Mouse (Mus musculus): ENCODE measurements at regions not wholly inside any gene's neighbourhood (a gene's known extent, or its start where the extent isn't known, plus 50 kb on each side); places are given as distances from the start of the nearest gene placed in this dataset.

DNA sequence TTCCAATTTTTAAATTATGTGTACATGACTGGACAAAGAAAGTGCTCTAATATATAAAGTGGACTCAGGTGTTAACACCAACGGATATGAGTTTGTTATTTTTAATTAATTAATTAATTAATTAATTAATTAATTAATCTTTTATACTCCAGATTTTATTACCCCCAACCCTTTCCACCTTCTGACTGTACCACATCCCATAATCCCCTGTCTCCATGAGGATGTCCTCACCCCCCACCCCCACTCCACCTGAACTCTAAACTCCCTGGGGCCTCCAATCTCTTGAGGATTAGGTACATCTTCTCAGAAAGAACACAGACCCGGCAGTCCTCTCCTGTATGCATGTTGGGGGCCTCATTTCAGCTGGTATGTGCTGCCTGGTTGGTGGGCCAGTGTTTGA, 182.8 kb downstream of the Rassf9 start:
- Histone ChIP-seq H3K9me3 (replicated peaks) (no peaks in the 10 kb centered on the region), H3K27ac (no peak overlapping the region), H3K36me3 (no peaks in the 10 kb centered on the region), H3K4me1 (replicated peaks) (no peaks in the 10 kb centered on the region), H3K4me2 (no peak overlapping the region), H3K27me3 (no peaks in the 10 kb centered on the region), H3K4me3 (no peak overlapping the region), H3K9ac (no peak overlapping the region)
- WGBS: 80% methylated on average over 2 of the region's 2 CpGs
- ATAC-seq (replicated peaks; ENCODE audit: insufficient number of reproducible peaks, insufficient read depth, low FRiP score, low read depth): no peak

DNA sequence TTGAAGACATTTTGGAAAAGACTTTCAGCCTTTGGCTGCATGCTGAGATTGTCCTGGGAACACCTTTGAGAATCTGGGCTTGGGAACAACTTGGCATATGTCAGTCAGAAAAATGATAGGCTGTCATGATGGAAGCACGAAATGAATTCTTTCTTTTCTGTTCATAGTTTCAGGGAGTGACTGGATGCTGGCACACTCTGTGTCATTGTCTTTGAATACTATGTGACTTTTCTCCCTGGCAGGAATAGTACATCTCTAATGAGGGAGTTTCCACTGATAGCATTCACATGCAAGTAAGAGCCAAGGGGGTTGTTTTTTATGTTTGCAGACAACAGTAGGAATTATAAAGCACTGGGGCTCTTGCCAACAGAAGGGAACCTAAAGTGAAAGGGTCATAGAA, 177.9 kb downstream of the Rassf9 start:
- H3K9me3 ChIP-seq (replicated peaks): no peaks in the 10 kb centered on the region
- H3K27ac ChIP-seq: no peak overlapping the region
- WGBS: 44% methylated on average over 1 of the region's 1 CpGs
- H3K4me2 ChIP-seq: no peak overlapping the region
- H3K9ac ChIP-seq: no peak overlapping the region
- no peaks in the 10 kb centered on the region for H3K27me3 ChIP-seq
- no peak overlapping the region for H3K4me3 ChIP-seq
- no peak for ATAC-seq (replicated peaks; ENCODE audit: insufficient number of reproducible peaks, insufficient read depth, low FRiP score, low read depth)
- no peaks in the 10 kb centered on the region for H3K36me3 ChIP-seq
- H3K4me1 ChIP-seq (replicated peaks): no peaks in the 10 kb centered on the region

DNA sequence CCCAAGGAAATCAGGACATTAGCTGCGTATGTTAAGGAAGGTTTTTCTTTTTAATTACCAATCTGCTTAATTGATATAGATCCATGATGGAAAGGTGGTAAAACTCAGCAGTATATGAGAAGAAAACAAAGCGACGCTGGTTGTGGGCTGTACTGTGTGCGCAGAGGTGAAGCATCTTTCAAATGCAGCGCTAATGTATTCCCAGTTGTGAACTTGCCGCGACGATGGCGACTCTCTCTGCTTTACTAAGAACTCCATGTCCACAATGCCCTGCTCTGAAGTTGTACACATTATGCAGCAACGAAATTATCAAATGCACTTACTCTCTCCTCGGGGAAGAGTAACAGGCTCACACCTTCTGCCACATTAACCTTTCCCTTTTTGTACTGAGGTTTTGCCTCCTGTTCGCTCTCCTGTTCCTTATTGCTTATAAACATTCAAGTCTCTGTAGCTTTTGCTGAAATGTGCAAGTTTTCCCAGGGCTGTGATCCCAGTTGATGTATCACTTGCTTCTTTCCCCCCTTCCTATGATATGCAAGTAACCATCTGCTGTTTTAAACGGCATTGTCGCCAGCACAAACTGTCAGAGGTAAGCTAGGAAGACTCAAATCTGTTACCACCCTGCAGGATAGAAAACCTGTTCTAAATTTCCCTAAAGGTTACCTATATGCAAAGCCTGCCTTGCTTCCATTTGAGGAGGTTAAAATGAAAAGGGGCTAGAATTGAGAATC, 174.8 kb downstream of the Rassf9 start:
- ATAC-seq (replicated peaks; ENCODE audit: insufficient number of reproducible peaks, insufficient read depth, low FRiP score, low read depth): no peak
- no peaks in the 10 kb centered on the region for H3K4me1 ChIP-seq (replicated peaks)
- H3K27me3 ChIP-seq: no peaks in the 10 kb centered on the region
- H3K4me2 ChIP-seq: no peak overlapping the region
- 69% methylated on average over 14 of the region's 14 CpGs for WGBS
- H3K9me3 ChIP-seq (replicated peaks): no peaks in the 10 kb centered on the region
- H3K27ac ChIP-seq: no peak overlapping the region
- no peaks in the 10 kb centered on the region for H3K36me3 ChIP-seq
- H3K9ac ChIP-seq: no peak overlapping the region
- H3K4me3 ChIP-seq: no peak overlapping the region

DNA sequence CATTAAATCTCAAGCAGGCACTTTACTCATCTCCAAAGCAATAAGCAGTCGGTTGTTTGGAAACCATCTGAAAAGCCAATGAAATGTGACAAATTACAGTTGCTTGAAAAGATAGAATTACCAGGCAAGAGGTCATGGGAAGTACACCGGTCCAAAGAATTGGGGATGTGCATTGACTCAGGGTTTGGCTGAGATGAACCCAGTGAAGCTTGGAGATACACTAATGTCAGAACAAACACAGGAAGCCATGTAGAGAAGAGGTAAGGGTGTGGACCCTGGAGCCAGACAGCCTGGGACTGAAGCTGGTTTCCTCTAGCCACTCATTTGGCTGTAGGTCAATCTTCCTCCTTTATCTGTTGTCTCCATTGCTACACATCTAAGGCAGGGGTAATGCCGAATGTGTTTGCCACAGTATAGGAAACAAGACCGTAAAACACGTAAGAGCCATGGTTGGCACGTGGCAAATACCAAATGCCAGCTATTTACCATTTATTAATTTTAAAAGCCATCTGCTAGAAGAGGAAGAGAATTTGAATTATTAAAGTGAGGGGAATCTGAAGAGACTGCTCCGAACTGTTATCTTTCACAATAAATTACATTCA, 173.9 kb downstream of the Rassf9 start:
- 71% methylated on average over 7 of the region's 7 CpGs for WGBS
- Histone ChIP-seq H3K27ac (no peak overlapping the region), H3K4me1 (replicated peaks) (no peaks in the 10 kb centered on the region), H3K36me3 (no peaks in the 10 kb centered on the region), H3K4me2 (no peak overlapping the region), H3K9me3 (replicated peaks) (no peaks in the 10 kb centered on the region), H3K9ac (no peak overlapping the region), H3K27me3 (no peaks in the 10 kb centered on the region), H3K4me3 (no peak overlapping the region)
- no peak; the same call in 1 of the 2 replicates for ATAC-seq (replicated peaks; ENCODE audit: insufficient number of reproducible peaks, insufficient read depth, low FRiP score, low read depth)

DNA sequence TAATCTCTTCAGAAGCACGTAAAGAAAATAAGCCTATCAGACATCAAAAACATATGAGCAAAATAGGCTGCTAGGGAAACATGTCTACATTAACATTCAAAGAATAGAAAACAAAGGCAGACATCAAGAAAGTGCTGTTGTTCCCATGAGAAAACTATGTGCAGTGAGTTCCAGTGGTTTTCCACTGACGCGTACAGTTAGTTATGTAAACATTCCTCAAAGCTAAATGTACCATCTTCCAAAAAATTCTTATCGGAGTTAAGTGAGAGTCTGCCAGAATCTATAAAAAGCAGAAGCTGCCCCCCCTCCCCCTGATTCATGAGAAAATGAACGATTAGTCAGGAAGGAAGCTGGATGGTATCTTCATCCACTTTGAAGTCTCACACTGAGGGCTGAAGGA, 155.3 kb downstream of the Rassf9 start:
- no peaks in the 10 kb centered on the region for H3K36me3 ChIP-seq
- 51% methylated on average over 5 of the region's 5 CpGs for WGBS
- H3K27me3 ChIP-seq: no peaks in the 10 kb centered on the region
- no peak overlapping the region for H3K27ac ChIP-seq
- no peaks in the 10 kb centered on the region for H3K4me1 ChIP-seq (replicated peaks)
- H3K4me2 ChIP-seq: no peak overlapping the region
- H3K9me3 ChIP-seq (replicated peaks): no peaks in the 10 kb centered on the region
- ATAC-seq (replicated peaks; ENCODE audit: insufficient number of reproducible peaks, insufficient read depth, low FRiP score, low read depth): no peak
- H3K9ac ChIP-seq: no peak overlapping the region
- no peak overlapping the region for H3K4me3 ChIP-seq

DNA sequence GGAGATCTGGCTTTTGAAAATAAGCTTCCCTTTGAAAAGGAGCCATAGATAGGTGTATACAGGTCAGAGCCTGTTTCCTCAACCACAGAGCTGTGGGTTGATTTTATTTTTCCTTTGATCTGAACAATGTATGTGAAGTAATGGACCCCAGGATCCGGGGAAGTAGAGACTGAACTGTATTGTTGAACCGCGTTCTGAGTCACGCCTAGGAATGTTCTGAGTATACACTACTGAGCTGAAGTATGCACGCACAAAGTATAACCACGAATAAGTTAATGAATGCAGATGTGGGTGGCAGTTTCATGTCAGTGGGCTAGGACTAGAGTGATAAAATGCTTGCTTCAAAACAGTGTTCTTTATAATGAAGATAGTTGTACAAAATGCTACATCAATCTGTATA, 147.7 kb downstream of the Rassf9 start:
- Histone ChIP-seq H3K27ac (no peak overlapping the region), H3K9me3 (replicated peaks) (no peaks in the 10 kb centered on the region), H3K36me3 (no peaks in the 10 kb centered on the region), H3K4me2 (no peak overlapping the region), H3K27me3 (no peaks in the 10 kb centered on the region), H3K9ac (no peak overlapping the region), H3K4me1 (replicated peaks) (no peaks in the 10 kb centered on the region), H3K4me3 (no peak overlapping the region)
- WGBS: 78% methylated on average over 6 of the region's 6 CpGs
- no peak for ATAC-seq (replicated peaks; ENCODE audit: insufficient number of reproducible peaks, insufficient read depth, low FRiP score, low read depth)

DNA sequence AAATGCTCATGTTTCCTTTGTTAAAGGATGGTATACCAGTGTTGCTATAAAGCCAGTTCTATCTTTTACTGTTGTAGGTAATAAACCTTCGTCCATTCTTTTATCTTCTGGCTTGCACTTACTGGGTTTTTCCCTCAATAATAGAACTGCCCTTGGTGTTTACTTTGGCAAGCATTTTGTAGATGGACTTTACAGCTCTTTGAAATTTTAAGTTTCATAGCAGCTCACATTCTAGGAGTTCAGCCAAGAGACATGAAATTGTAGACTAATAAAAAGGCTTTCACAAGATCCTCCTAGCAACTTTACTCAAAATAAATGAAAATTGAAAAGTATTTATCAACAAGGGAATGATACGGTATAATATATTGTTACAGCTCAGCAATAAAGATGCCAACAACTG, 124.5 kb downstream of the Rassf9 start:
- WGBS: 57% methylated on average over 2 of the region's 2 CpGs
- no peak for ATAC-seq (replicated peaks; ENCODE audit: insufficient number of reproducible peaks, insufficient read depth, low FRiP score, low read depth)
- H3K4me3 ChIP-seq: no peak overlapping the region

DNA sequence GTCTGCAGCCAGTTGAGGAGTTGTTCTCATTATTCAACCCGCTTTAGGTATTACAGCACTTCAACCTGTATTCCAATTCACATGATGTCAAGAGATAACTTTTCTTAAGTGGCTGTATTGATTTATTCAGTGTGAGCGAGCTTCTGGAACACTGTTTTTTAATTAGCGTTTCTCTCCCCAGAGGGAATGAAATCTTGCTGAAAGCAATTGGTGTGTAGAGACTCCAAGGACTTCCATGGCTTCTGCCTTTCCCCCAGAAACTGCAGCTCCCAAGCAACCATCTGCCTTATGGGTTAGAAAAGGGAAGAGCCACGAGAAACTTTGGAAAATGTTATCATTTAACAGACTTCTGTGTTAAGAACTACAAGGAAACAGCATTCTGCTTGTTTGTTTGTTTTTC, 121.4 kb downstream of the Rassf9 start:
- Histone ChIP-seq H3K9me3 (replicated peaks) (no peaks in the 10 kb centered on the region), H3K36me3 (no peaks in the 10 kb centered on the region), H3K9ac (no peak overlapping the region), H3K4me3 (no peak overlapping the region), H3K27me3 (no peaks in the 10 kb centered on the region), H3K27ac (no peak overlapping the region), H3K4me1 (replicated peaks) (no peaks in the 10 kb centered on the region), H3K4me2 (no peak overlapping the region)
- 72% methylated on average over 4 of the region's 4 CpGs for WGBS
- no peak for ATAC-seq (replicated peaks; ENCODE audit: insufficient number of reproducible peaks, insufficient read depth, low FRiP score, low read depth)

More for the DNA sequence above, 124.5 kb downstream of the Rassf9 start:
- Histone ChIP-seq H3K27me3 (no peaks in the 10 kb centered on the region), H3K4me1 (replicated peaks) (no peaks in the 10 kb centered on the region), H3K36me3 (no peaks in the 10 kb centered on the region), H3K9me3 (replicated peaks) (no peaks in the 10 kb centered on the region), H3K9ac (no peak overlapping the region), H3K4me2 (no peak overlapping the region), H3K27ac (no peak overlapping the region)

DNA sequence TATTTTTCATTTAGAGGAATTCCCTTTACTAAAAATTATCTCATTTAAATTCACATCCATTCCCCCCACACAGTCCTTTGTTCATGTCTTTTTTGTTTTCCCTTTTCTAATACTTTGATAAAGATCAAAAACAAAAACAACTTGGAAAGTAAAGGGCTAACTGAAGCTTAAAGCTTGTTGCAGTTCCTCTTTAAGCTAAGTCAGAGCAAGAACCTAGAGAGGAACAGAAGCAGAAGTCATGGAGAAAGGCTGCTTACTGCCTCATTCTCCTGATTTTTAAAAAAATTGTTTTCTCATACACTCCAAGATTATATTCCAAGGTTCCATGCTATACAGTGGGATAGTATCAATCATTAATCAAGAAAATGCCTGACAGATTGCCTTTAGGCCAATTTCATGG, 116.6 kb downstream of the Rassf9 start:
- Histone ChIP-seq H3K9me3 (replicated peaks) (no peaks in the 10 kb centered on the region), H3K27ac (no peak overlapping the region), H3K4me1 (replicated peaks) (no peaks in the 10 kb centered on the region), H3K36me3 (no peaks in the 10 kb centered on the region), H3K9ac (no peak overlapping the region), H3K4me2 (no peak overlapping the region), H3K4me3 (no peak overlapping the region), H3K27me3 (no peaks in the 10 kb centered on the region)
- no peak for ATAC-seq (replicated peaks; ENCODE audit: insufficient number of reproducible peaks, insufficient read depth, low FRiP score, low read depth)

DNA sequence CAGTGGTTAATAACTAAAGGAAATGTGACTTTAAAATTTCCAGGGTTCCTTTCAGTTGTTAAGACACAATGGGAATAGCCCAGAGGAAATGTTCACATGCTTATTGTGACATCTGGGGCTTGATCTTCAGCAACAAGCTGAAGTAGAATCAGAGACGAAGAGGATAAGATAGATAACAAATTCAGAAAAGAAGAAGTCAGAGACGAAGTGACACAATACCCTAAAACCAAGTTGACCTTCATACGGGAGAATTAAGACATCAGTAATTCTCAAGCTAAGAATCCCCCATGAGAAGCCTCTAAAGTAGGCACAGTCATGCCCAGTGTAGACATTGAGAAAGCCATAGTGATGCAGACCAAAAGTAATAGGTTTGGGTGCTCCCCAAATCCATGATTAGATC, 111.9 kb downstream of the Rassf9 start:
- ATAC-seq (replicated peaks; ENCODE audit: insufficient number of reproducible peaks, insufficient read depth, low FRiP score, low read depth): no peak
- WGBS: 69% methylated on average over 3 of the region's 3 CpGs

DNA sequence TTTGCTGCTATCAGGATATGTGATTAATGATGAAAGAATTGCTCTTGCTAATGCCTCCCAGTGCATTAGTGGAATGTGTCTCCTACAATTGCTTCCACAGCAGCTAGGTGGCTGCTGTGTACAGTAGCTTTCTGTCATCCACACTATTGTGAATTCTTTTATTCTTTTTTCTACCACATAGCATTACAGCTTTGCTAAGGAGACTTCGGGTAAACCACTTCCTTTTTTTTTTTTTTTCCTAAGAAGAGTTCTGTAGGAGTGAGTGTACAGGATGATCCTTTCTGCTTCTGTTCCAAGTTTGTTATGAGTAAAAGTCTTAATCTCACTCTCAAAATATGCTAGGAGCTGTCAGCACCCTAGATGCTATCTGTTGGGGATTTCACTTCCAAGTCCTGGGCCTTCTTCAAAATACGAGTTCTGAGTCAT, 110.6 kb downstream of the Rassf9 start:
- Histone ChIP-seq H3K9me3 (replicated peaks) (no peaks in the 10 kb centered on the region), H3K9ac (no peak overlapping the region), H3K4me2 (no peak overlapping the region), H3K4me3 (no peak overlapping the region), H3K27me3 (no peaks in the 10 kb centered on the region), H3K4me1 (replicated peaks) (no peaks in the 10 kb centered on the region), H3K27ac (no peak overlapping the region), H3K36me3 (no peaks in the 10 kb centered on the region)
- no peak for ATAC-seq (replicated peaks; ENCODE audit: insufficient number of reproducible peaks, insufficient read depth, low FRiP score, low read depth)
- WGBS: 38% methylated on average over 2 of the region's 2 CpGs

More for the DNA sequence above, 111.9 kb downstream of the Rassf9 start:
- Histone ChIP-seq H3K4me3 (no peak overlapping the region), H3K4me2 (no peak overlapping the region), H3K27me3 (no peaks in the 10 kb centered on the region), H3K36me3 (no peaks in the 10 kb centered on the region), H3K27ac (no peak overlapping the region), H3K9me3 (replicated peaks) (no peaks in the 10 kb centered on the region), H3K4me1 (replicated peaks) (no peaks in the 10 kb centered on the region), H3K9ac (no peak overlapping the region)

DNA sequence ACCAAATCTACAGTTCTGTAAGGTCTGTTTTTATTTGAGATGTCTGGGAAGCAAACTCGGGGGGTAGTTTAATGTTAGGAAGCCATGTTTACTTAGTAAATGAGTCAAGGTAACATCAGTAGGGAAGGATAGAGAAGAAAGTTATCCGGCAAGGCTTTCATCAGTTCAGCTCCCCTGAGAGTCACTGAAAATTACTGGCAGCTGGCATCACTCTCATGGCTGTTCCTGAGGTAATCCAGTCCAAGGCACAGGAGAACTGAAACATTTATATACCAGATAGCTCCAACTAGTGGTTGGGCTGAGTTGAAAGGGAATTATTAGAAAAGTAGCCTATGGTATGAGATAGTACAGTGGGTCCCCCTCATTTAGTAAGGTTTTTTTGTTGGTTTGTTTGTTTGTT, 106.7 kb downstream of the Rassf9 start:
- Histone ChIP-seq H3K9me3 (replicated peaks) (no peaks in the 10 kb centered on the region), H3K4me2 (no peak overlapping the region), H3K4me3 (no peak overlapping the region), H3K27ac (no peak overlapping the region), H3K4me1 (replicated peaks) (no peaks in the 10 kb centered on the region), H3K9ac (no peak overlapping the region), H3K27me3 (no peaks in the 10 kb centered on the region), H3K36me3 (no peaks in the 10 kb centered on the region)
- ATAC-seq (replicated peaks; ENCODE audit: insufficient number of reproducible peaks, insufficient read depth, low FRiP score, low read depth): no peak
- 55% methylated on average over 2 of the region's 2 CpGs for WGBS

All from heart, embryonic 15.5 days (tissue).